Mouse (Mus musculus) ES-E14 (cell line): ENCODE data around the gene Guk1.

Source experiments
- CHD2 ChIP-seq: IDR thresholded peaks from 2 replicates; pipeline ENCODE4 v1.6.1; 2014; ENCODE audit warnings: mild to moderate bottlenecking, low read depth, low read length, inconsistent platforms
- HCFC1 ChIP-seq: IDR thresholded peaks from 2 replicates; pipeline ENCODE4 v1.6.1; 2012; ENCODE audit warnings: low read length, inconsistent platforms, borderline replicate concordance; ENCODE audit not compliant: insufficient read depth
- MAFK ChIP-seq: IDR thresholded peaks from 2 replicates; pipeline ENCODE4 v1.6.1; 2014; ENCODE audit warnings: mild to moderate bottlenecking, low read depth, low read length, inconsistent platforms; ENCODE audit not compliant: insufficient read depth
- ZC3H11A ChIP-seq: IDR thresholded peaks from 2 replicates; pipeline ENCODE4 v1.6.1; 2012; ENCODE audit warnings: low read depth, mild to moderate bottlenecking, inconsistent platforms, low read length, borderline replicate concordance

DNA sequence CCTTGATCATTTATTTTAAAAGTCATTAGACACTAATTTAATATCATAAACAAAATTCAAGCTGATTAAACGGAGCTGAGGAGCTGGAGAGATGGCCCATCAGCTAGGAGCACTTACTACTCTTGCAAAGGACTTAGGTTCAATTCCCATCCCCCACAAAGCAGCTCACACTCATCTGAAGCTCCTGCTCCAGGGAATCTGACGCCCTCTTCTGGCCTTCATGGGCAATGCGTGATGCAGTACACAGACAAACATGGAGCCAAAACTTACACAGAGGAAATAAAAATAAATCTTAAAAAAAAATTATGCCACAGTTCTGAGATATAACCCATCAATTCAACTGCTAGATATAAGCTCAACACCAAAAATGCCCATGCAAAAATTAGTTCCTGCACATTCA lies 40.3 kb downstream of the Guk1 start:
- TF ChIP-seq ZC3H11A (no peak), MAFK (no peak), HCFC1 (no peak), CHD2 (no peak)
